Mouse (Mus musculus) embryonic facial prominence, embryonic 15.5 days (tissue): ENCODE data around the gene Gm44. TPM values are rescaled to one million over a fixed set of nuclear protein-coding genes. Genes with fewer than 3 reads are reported as not detected.
"Not testable (repeated sequence)": the region's sequence is repeated elsewhere in the genome, so short reads cannot be mapped to it uniquely, and the experiment has no call there.

Source experiments
- ATAC-seq: fragments of 200-750 bp; cut with Nextera tagmentation; 2 replicates; pipeline ENCODE4 v1.8.0; 2017; ENCODE audit warnings: low read depth, moderate TSS enrichment; ENCODE audit not compliant: insufficient number of reproducible peaks, low FRiP score, low TSS enrichment
- H3K27ac ChIP-seq: fragments of 300-500 bp; sonication (generic); replicated peaks from 2 replicates; pipeline ENCODE4 v1.5.1; 2015; ENCODE audit warnings: mild to moderate bottlenecking, inconsistent platforms
- H3K27me3 ChIP-seq: fragments of 300-500 bp; sonication (generic); 2 replicates; pipeline ENCODE4 v1.6.1; 2015; ENCODE audit warnings: inconsistent platforms
- H3K36me3 ChIP-seq: fragments of 300-500 bp; sonication (generic); 2 replicates; pipeline ENCODE4 v1.6.1; 2015; ENCODE audit warnings: mild to moderate bottlenecking, inconsistent platforms
- H3K4me1 ChIP-seq: fragments of 300-500 bp; sonication (generic); 2 replicates; pipeline ENCODE4 v1.6.1; 2015; ENCODE audit warnings: inconsistent platforms
- H3K4me2 ChIP-seq: fragments of 300-500 bp; sonication (generic); replicated peaks from 2 replicates; pipeline ENCODE4 v1.6.1; 2015; ENCODE audit warnings: mild to moderate bottlenecking, inconsistent platforms
- H3K4me3 ChIP-seq: fragments of 300-500 bp; sonication (generic); replicated peaks from 2 replicates; pipeline ENCODE4 v1.5.1; 2015; ENCODE audit warnings: mild to moderate bottlenecking, inconsistent platforms
- H3K9ac ChIP-seq: fragments of 300-500 bp; sonication (generic); 2 replicates; pipeline ENCODE4 v1.6.1; 2015; ENCODE audit warnings: inconsistent platforms
- H3K9me3 ChIP-seq: fragments of 300-500 bp; sonication (generic); replicated peaks from 2 replicates; pipeline ENCODE4 v1.6.1; 2016; ENCODE audit warnings: inconsistent platforms
- WGBS: fragments of 180-500 bp; shearing (Covaris S2); methylation state at CpG from one replicate; pipeline ENCODE4 v1.1.7; 2015; 5-methylcytosine and 5-hydroxymethylcytosine counted together
- polyA plus RNA-seq: library from polyadenylated mRNA; unstranded; fragments of >200 nt; fragmentation: Nextera tagmentation; extraction: Ambion mirVana; gene quantifications from 2 replicates; pipeline ENCODE4 v1.2.1, GENCODE M21; 2015

The Gm44 gene
- polyA plus RNA-seq, result not detected in 2 replicates

GRCm38 (mm10) chrX:90891842-90892241, at the start of gene Gm44:
Gene Gm44, plus strand, starts transcription at chrX:90892142.
- 73% methylated on average over 4 of the region's 4 CpGs for WGBS
- H3K4me1 ChIP-seq, result no peaks in the 10 kb centered on the region

GRCm38 (mm10) chrX:90927989-90928388, 36.0 kb downstream of the Gm44 start:
- no peak overlapping the region for H3K9ac ChIP-seq
- H3K9me3 ChIP-seq, result no peaks in the 10 kb centered on the region
- H3K4me3 ChIP-seq, result no peak overlapping the region
- WGBS, result 75% methylated on average over 1 of the region's 1 CpGs
- H3K4me1 ChIP-seq, result no peaks in the 10 kb centered on the region
- H3K27me3 ChIP-seq, result no peaks in the 10 kb centered on the region
- no peak for ATAC-seq
- no peaks in the 10 kb centered on the region for H3K36me3 ChIP-seq
- H3K27ac ChIP-seq, result no peak overlapping the region
- no peak overlapping the region for H3K4me2 ChIP-seq

More at GRCm38 (mm10) chrX:90891842-90892241, at the start of gene Gm44:
- Histone ChIP-seq H3K9me3 (no peaks in the 10 kb centered on the region), H3K4me2 (no peak within 1 kb of the TSS), H3K4me3 (no peak within 1 kb of the TSS), H3K9ac (no peak within 1 kb of the TSS), H3K27me3 (no peaks in the 10 kb centered on the region), H3K36me3 (no peaks in the 10 kb centered on the region), H3K27ac (no peak within 1 kb of the TSS)
- no peak for ATAC-seq

GRCm38 (mm10) chrX:90938211-90938610, 46.3 kb downstream of the Gm44 start:
- not testable (repeated sequence) for H3K4me1 ChIP-seq, H3K4me3 ChIP-seq, ATAC-seq, H3K27ac ChIP-seq, H3K27me3 ChIP-seq, H3K4me2 ChIP-seq, H3K36me3 ChIP-seq, H3K9me3 ChIP-seq, H3K9ac ChIP-seq
- WGBS, result 61% methylated on average over 2 of the region's 2 CpGs
